Mouse (Mus musculus): Measurements from ENCODE around the gene Zfand2a.

DNA sequence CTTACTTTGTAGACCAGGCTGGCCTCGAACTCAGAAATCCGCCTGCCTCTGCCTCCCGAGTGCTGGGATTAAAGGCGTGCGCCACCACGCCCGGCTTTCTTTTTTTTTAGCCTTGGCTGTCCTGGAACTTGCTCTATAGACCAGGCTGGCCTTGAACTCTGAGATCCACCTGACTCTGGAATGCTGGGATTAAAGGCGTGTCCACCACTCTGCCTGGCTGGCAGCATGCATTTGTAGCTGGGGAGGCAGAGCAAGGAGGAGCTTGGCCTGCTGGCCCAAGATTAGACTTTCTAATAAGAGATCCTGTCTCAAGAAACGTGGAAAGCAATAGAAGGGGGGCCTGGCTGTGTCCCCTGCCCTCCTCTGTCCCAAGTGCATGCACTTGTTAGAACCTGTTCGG lies 3.9 kb downstream of the Zfand2a start:
- TF ChIP-seq GATA1 (IDR thresholded peaks at IDR 0.05; ENCODE audit: low read length) (no peak), TAL1 (IDR thresholded peaks at IDR 0.05; ENCODE audit: low read length) (no peak)

All from erythroblast, embryonic 14.5 days (primary cell).